ENCODE assay signal across 15 mouse cellular contexts in genomic region chr2:117219536-117219935, GRCm38 (mm10).
"Had no signal": no experiment of that assay in that cellular context is flagged by ENCODE, and none has a peak within 500 bp of the region (broad histone marks: within the 10 kb centered on the region; RNA-seq: fewer than 3 reads in every experiment).

No protein-coding gene starts in this region.

- DNase-seq: lung, adult 18-20 months; lung, embryonic 14.5 days; lung, postnatal 10 days; lung, postnatal 4 days; midbrain, embryonic 14.5 days; retina, postnatal 1 day; right cerebral cortex, adult 18-20 months; thymus, adult 2 months; thymus, postnatal 25 days; thymus, postnatal 4 days had no signal

- H3K27me3 ChIP-seq: midbrain, embryonic 12.5 days; neural tube, embryonic 13.5 days; neural tube, embryonic 15.5 days; stomach, embryonic 15.5 days had no signal

- ATAC-seq: midbrain, embryonic 16.5 days had no signal
